ENCODE assay signal across 12 mouse cellular contexts in genomic region chr16:9151936-9152335, GRCm38 (mm10).
A peak's percentile ranks its signal among the peaks of the same experiment; 100 is the strongest.
DNase-seq lines count a peak whose midpoint lies in the region.
"Had no signal": no experiment of that assay in that cellular context is flagged by ENCODE, and none has a peak within 500 bp of the region (broad histone marks: within the 10 kb centered on the region; RNA-seq: fewer than 3 reads in every experiment).

No protein-coding gene starts in this region.

- peak; percentile 32 to 46 for DNase-seq in cerebellum, postnatal 10 days
- DNase-seq in cerebellum, adult 8-10 months, result no peak
- peak; percentile 10 for DNase-seq in left cerebral cortex, postnatal 4 days
- no peak for DNase-seq in left cerebral cortex, postnatal 36 days (ENCODE audit: low spot score in 2 of 2)
- DNase-seq in fibroblast of lung, adult 2 months (ENCODE audit: low read depth), result peak; percentile 44
- DNase-seq in kidney, postnatal 14 days, result peak; percentile 65
- DNase-seq in urinary bladder, adult 2 months (ENCODE audit: low spot score), result no peak
- DNase-seq in layer of hippocampus, postnatal 14 days (ENCODE audit: low spot score in 2 of 2), result no peak
- DNase-seq: cerebellum, adult 11-12 months; forebrain, postnatal 0 days; heart, postnatal 10 days; right cerebral cortex, postnatal 25 days had no signal

- intact Hi-C loops in left cerebral cortex, postnatal 4 days (cut with DNase I), result no loop called here
- intact Hi-C loops in left cerebral cortex, postnatal 36 days (cut with DNase I), result no loop called here

Comparison
In these comparisons a context has a peak if more than half of its experiments do, and no peak if none do; other contexts are left out.
1. DNase-seq: peak in cerebellum, postnatal 10 days (2 of 2), left cerebral cortex, postnatal 4 days (single experiment), fibroblast of lung, adult 2 months (single experiment) and kidney, postnatal 14 days (single experiment); none in cerebellum, adult 8-10 months (single experiment), left cerebral cortex, postnatal 36 days (0 of 2), urinary bladder, adult 2 months (single experiment) and layer of hippocampus, postnatal 14 days (0 of 2).